Mouse (Mus musculus): ENCODE measurements at regions not wholly inside any gene's neighbourhood (a gene's known extent, or its start where the extent isn't known, plus 50 kb on each side); places are given as distances from the start of the nearest gene placed in this dataset.

DNA sequence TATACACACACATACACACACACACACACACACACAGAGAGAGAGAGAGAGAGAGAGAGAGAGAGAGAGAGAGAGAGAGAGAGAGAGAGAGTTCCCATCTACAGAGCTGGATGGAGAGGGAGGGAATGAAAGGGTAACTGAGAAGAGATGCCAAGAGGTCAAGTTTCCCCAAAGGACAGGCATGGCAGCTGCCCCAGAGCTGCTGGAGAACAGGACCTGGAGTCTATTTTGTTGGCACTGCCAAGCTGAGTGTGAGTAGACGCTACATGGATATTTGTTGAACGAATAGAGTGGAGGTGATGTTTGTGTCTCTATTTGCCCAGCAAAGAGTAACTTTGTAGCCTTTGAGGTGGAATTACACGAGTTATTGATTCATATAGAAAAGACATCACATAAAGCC lies 50.2 kb upstream of the E2f3 start:
- Histone ChIP-seq H3K9me3 (replicated peaks; ENCODE audit: control insufficient read depth, low read length) (no peaks in the 10 kb centered on the region), H3K4me2 (ENCODE audit: low read depth, low read length) (no peak overlapping the region), H3K4me3 (ENCODE audit: low read depth, low read length) (no peak overlapping the region), H3K36me3 (ENCODE audit: control insufficient read depth, insufficient read depth) (no peaks in the 10 kb centered on the region), H3K9ac (ENCODE audit: low read depth, low read length) (no peak overlapping the region), H3K27me3 (ENCODE audit: control insufficient read depth, insufficient read depth, low read depth, low read length) (no peaks in the 10 kb centered on the region), H3K27ac (ENCODE audit: low read length) (no peak overlapping the region), H3K4me1 (ENCODE audit: control insufficient read depth, low read depth, low read length) (no peaks in the 10 kb centered on the region)
- ATAC-seq (ENCODE audit: low read depth): no peak
- 54% methylated on average over 3 of the region's 3 CpGs for WGBS (ENCODE audit: insufficient replicate concordance)
